Mouse (Mus musculus) adrenal gland, postnatal 0 days (tissue): ENCODE measurements around the gene 1700069L16Rik. TPM values are rescaled to one million over a fixed set of nuclear protein-coding genes. Genes with fewer than 3 reads are reported as not detected.

Experiments used
- polyA plus RNA-seq: library from polyadenylated mRNA; unstranded; fragments of >200 nt; fragmentation: Nextera tagmentation; extraction: Ambion mirVana; gene quantifications from 2 replicates; pipeline ENCODE4 v1.2.1, GENCODE M21; 2015

1700069L16Rik gene
- polyA plus RNA-seq = not detected in 2 replicates

DNA sequence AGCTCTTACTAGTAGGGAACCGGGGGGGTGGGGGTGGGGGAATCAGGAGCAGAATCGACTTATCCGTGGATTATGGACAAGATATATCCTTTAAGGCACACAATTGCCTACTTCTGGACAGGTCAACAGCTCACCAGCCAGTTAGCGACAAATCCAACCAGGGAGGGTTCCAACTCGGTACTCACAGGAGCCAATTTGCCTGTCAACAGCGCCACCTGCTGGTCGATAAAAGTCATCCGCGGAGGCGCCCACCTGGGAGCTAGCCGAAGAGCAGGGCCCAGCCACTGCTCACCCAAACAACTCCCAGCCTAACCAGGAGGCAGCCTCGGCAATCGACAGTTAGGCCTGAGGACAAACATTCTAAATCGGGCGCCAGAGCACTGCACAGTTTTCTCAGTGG lies at the start of gene 1700069L16Rik:
TSS of gene 1700069L16Rik (minus strand) at position 327 of the 400 bp plus-strand sequence.

DNA sequence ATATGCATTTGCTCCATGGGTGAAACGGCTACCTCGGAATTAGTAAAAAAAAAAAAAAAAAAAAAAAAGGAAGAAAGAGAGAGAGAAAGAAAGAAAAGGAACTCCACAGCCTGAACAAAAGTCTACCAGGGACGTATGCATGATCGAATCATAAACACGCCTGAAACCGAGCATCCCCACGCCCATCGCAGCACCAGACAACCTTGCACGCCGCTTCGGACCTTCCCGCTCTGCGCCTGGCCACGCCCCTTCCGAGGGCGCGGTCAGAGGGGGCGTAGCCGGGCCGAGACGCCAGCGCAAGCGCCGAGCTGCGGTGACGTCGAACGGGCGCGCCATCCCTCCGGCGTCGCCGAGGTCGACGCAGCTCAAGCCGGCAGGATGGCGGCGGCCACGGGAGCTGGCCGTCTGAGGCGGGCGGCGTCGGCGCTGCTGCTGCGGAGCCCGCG lies 47.9 kb upstream of the 1700069L16Rik start, which contains the start of the genes Sart3 and Iscu:
TSS of gene Sart3 (minus strand) at position 61 of the 446 bp plus-strand sequence.
TSS of gene Iscu (plus strand) at position 299 of the 446 bp plus-strand sequence.

DNA sequence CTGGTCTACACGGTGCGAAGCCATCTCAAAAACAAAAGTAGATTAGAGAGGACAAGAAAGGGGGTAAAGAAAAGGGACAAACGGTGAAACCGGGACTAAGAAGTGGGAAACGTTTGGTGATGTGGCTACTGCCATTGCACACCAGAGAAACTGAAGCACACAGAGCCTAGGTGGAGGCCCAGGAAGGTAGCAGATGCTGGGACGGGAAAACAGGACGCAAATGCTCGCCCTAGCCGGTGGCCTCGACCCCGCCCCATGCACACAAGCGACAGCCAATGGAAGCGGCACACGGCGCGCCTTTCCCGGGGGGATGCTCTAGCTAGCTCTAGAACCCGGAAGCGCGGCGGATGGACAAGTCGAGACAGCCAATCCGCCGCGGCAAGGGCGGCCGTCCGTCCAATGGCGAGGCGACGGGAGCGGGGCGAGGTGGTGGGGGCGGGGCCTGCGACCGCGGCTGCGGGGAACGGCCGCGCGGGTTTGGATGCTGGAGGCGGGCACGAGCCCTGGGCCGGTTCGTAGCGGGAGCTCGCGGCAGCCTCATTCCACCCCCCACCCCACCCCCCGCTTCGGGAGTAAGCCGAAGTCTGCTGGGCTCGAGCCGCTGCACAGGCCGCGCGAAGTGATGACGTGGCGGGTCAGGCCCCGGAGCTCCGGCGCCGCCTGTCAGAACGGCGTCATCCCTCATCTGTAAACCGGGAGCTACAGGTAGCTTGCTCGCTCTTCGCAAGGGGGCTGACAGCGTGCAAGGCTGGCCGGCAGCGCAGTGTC lies 11.0 kb upstream of the 1700069L16Rik start, which contains the start of gene Ficd:
TSS of gene Ficd (plus strand) at position 459 of the 768 bp plus-strand sequence.

DNA sequence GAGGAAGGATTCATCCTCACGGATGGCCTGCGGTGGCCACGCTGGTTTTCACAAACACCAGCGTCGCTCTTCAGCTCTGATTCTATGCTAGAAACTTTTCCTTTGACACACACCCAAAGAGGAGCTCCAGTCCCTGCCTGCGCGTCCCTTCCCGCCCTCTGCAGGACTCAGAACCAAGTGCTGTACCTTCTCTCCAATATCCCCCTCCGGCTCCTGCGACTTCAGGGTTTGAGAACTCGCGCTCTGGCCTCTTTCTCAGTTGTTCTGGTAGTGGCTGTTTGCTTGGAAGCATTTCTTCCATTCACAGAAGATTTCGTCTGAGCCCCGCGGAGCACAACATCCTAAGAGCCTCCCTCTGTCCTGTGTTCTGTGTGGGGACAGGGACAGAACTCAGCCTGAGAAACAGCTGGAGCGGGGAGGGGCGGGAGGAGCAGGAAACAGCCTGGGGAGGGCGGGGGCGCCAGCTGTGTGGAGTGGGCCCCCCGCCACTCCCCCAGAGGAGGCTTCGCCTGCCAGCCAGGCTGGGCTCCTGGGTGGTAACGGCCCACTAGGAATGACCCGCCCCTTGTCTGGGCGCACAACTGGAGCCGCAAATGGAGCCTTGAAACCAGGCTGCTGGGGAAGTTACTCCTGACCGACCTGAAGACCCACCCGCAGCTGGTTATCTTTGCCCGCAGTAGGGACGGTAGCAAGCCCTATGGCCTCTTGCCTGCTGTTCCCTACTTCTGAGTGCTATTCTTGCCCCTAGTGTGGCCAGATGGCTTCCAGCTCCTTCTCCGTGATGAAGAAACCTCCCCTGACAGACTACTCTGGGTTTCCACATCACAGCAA lies 74.3 kb downstream of the 1700069L16Rik start, which contains the start of gene Cmklr1:
TSS of gene Cmklr1 (minus strand) at position 392 of the 831 bp plus-strand sequence.

Other genes starting within 250 kb of the 1700069L16Rik start
- gene Wscd2, start 234.4 kb downstream of the 1700069L16Rik start, polyA plus RNA-seq = 6.2 and 9.0 TPM in 2 replicates
- 6.6 and 7.1 TPM in 2 replicates for gene Cmklr1, start 74.3 kb downstream of the 1700069L16Rik start, polyA plus RNA-seq
- 7.9 and 9.6 TPM in 2 replicates for gene Ficd, start 11.0 kb upstream of the 1700069L16Rik start, polyA plus RNA-seq
- 15.9 and 22.9 TPM in 2 replicates for gene Sart3, start 47.7 kb upstream of the 1700069L16Rik start, polyA plus RNA-seq
- gene Iscu, start 48.0 kb upstream of the 1700069L16Rik start, polyA plus RNA-seq = 640 and 1,026 TPM in 2 replicates
- 59.4 and 96.1 TPM in 2 replicates for gene Tmem119, start 75.7 kb upstream of the 1700069L16Rik start, polyA plus RNA-seq
- 4.5 and 5.3 TPM in 2 replicates for gene Selplg, start 107.9 kb upstream of the 1700069L16Rik start, polyA plus RNA-seq
- 65.4 and 71.3 TPM in 2 replicates for gene Coro1c, start 184.0 kb upstream of the 1700069L16Rik start, polyA plus RNA-seq